Mouse (Mus musculus): ENCODE data around the gene Tusc2.

The Tusc2 gene

GRCm38 (mm10) chr9:107587833-107588639 lies 25.0 kb downstream of the Tusc2 start:
- DNase-seq (ENCODE audit: low spot score), result peak; percentile 80

- no peak for DNase-seq (ENCODE audit: low spot score)
Measured at GRCm38 (mm10) chr9:107590058-107590772, 27.2 kb downstream of the Tusc2 start.

DNA sequence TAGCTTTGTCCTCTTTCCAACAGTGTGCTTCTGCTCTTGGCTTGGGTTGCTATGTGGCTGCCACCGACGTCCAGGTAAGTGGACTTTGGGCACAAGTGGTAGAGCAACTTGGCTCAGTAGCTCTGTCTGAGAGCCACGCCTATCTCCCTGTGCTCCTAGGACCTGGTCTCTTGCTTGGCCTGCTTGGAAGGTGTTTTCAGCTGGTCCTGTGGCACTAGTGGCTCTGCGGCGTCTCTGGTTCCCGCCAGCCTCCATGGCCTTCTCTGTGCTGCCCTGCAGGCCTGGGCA lies 27.7 kb downstream of the Tusc2 start:
- DNase-seq (ENCODE audit: low spot score), result no peak

DNA sequence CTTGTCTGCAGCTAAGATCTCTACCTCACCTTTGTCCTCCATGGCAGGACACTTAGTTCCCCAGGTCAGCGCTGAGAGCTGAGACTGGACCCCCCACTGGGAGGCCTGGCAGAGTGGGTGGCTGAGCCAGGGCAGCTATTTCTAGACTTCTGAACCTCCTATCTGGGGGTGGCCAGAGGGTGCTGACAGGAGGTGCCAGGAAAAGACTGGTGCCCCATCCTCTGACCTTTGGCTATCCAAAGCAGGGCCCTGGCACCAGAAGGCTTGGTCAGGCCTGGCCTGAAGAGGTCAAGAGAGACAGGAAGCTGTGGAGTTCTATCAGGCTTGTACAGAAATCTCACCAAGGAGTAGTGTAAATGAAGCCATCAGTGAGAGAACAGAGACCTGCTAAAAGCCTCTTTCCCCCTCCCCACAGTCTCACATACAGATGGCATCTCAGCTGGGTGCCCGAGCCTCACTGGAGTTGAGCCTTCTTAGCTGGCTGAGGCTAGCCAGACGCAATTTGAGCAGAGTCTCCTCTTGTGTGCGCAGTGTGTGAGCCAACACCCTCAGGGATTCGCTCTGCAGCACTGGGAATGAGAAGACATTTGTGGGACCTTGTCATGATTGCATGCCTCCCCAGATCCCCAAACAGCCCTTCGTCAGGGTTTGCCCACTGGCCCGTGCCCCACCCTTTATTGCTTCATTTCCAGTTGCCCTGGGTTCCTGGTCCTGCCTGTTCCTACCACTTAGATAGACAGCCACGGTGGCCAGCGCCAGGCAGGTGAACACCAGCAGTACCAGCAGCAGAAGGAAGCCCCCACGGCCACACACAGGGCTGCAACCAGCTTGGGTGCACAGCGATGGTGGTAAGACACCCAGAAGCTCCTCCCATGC lies 30.3 kb downstream of the Tusc2 start:
- DNase-seq (ENCODE audit: low spot score), result no peak

GRCm38 (mm10) chr9:107594281-107595062 lies 31.4 kb downstream of the Tusc2 start:
- no peak for DNase-seq (ENCODE audit: low spot score)

- no peak for DNase-seq (ENCODE audit: low spot score)
Measured at GRCm38 (mm10) chr9:107596619-107597569, 33.8 kb downstream of the Tusc2 start.

- no peak for DNase-seq (ENCODE audit: low spot score)
Measured at GRCm38 (mm10) chr9:107598385-107598784, 35.3 kb downstream of the Tusc2 start.

- no peak for DNase-seq (ENCODE audit: low spot score)
Measured at GRCm38 (mm10) chr9:107599433-107599832, 36.4 kb downstream of the Tusc2 start.

DNA sequence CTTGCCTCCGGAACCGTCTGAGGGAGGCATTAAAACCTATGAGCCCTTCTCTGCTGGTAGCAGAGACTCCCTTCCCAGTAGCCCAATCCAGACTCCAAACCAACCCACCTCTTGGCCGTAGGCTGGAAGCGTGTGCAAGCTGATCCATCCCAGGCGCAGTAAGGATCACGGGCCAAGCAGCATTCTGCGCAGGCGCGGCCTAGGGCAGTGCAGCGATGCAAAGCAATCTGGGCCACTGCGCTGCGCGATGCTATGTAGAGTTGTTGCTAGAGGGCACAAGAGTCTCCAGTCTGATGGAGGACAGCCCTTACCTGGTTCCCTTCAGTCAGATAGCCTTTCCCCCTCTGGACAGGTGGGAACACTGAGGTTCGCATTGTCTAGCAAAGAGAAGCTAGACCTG lies 36.8 kb downstream of the Tusc2 start:
- DNase-seq (ENCODE audit: low spot score), result peak; percentile 50

- DNase-seq (ENCODE audit: low spot score), result no peak
Measured at GRCm38 (mm10) chr9:107600745-107601144, 37.7 kb downstream of the Tusc2 start.

- DNase-seq (ENCODE audit: low spot score), result no peak
Measured at GRCm38 (mm10) chr9:107601275-107601674, 38.2 kb downstream of the Tusc2 start.

- peak; percentile 93 for DNase-seq (ENCODE audit: low spot score)
Measured at GRCm38 (mm10) chr9:107602068-107602648, 39.1 kb downstream of the Tusc2 start.

GRCm38 (mm10) chr9:107603251-107603650 lies 40.2 kb downstream of the Tusc2 start:
- no peak for DNase-seq (ENCODE audit: low spot score)

DNA sequence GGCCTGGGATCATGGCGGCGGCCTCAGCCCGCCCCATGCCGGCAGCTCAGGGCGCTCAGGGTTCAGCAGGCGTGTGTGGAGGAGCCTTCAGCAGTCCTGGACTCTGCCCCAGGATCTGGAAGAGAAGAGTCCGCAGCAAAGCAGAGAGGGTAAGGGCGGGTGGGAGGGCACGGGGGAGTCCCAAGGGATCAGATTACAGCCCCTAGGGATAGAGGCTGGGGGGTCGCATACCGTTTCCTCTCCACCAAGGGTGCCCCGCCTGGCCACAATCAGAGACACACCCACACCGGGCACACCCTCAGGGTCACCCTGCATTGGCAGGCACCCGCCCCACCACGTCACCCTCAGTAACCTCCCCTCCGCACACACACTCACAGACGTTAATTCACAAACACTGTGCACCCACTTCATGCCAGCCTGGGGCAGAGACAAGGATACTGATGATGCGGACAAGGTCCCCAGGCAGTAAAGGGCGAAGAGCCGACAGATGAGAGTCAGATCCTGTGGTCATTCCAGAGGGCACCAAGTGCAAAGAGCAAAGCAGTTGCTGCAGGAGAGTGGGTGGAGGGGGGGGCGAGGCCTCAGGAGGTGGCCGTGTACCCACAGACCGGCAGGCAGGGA lies 42.1 kb downstream of the Tusc2 start:
- no peak for DNase-seq (ENCODE audit: low spot score)

DNA sequence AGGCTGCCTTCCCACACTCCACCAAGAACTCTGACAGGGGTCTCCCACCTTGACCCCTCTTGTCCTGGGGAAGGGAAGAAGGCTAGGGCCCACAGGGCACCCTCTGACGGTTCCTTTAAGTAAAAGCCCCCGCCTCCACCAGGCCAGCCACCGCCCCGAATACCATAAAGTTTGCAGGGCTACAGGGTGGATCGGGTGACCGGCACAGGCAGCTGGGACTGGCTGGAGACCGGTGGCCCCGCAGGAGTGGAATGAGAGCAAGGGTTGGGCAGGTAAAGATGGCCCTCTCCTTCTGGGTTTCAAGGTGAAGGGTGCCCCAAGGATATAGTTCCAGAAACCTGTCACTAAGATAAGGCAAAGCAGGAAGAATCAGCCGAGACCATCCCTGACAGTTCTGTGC lies 43.5 kb downstream of the Tusc2 start:
- DNase-seq (ENCODE audit: low spot score), result no peak

DNA sequence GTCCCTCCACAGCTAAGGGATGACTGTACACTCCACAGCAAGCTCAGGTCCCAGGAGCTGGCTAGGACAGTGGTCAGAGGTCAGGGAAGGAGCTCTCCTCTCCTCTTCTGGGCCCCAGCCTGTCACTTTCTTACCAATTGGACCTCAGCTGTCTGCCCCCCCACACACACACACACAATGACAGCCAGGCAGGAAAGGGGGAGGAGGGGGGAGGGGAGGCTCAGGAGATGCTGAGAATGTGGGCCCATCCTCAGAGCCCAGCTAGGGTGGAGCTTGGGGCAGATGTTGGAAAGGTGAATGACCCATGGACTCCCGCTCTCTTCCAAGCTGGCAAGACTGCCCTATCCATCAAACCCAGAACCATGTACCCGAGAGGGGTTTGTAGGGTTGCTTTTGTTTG lies 44.0 kb downstream of the Tusc2 start:
- no peak for DNase-seq (ENCODE audit: low spot score)

DNA sequence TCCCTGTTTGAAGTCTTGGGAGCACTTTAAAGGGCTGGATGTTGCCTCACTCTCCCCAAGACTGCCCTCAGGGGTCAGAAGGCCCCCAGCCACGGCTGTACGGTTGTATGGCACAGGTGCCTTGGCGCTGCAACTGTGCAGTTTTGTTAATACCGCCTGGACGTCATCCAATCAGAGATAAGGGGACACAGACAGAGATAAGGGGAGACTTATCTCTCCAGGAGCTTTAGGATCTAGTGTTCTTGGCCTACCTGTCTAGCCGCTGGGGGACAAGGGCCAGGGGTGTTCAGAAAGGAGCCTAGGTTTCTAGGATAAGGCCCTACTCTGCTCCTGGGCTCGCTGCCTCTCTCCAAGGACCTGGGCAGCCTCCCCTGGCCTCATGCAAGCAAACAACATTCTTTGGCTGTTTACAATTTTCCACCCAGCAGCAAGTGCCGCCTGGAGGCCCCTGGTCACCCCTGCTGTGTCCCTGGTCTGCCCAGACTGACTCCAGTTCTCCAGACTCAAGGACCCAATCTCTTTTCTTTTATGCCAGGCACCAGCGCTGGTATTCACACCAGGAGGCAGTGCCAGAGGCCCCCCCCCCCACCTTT lies 44.7 kb downstream of the Tusc2 start:
- no peak for DNase-seq (ENCODE audit: low spot score)

- no peak for DNase-seq (ENCODE audit: low spot score)
Measured at GRCm38 (mm10) chr9:107608741-107609432, 45.8 kb downstream of the Tusc2 start, which contains the start of gene Sema3b. Gene Sema3b, minus strand, starts transcription at chr9:107609229.

DNA sequence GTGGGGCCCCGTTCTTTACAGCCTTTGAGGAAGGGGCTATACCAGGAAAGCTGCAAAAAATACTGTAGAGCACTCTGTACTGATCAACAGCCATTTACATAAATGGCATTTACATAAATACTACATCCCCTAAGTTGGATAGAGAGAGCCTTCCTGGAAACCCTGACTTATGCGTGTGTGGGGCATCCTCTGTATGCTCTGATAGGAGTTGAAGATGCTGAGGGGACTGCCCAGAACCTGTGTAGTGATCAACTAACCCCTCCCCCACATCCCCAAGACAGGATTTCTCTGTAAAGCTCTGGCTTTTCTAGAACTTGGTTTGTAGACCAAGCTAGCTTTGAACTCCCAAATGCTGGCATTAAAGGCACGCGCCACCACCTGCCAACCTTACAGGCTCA lies 46.4 kb downstream of the Tusc2 start:
- DNase-seq (ENCODE audit: low spot score), result no peak
